Comparison of ENCODE assay signal across 17 mouse cellular contexts in genomic region chr3:88755541-88755940, GRCm38 (mm10). TPM values are rescaled to one million over a fixed set of nuclear protein-coding genes. Genes with fewer than 3 reads are reported as not detected.
A peak's percentile ranks its signal among the peaks of the same experiment; 100 is the strongest.
DNase-seq lines count a peak whose midpoint lies in the region; ATAC-seq and TF ChIP-seq lines count a peak whose summit lies in the region.
"Had no signal": no experiment of that assay in that cellular context is flagged by ENCODE, and none has a peak within 500 bp of the region (broad histone marks: within the 10 kb centered on the region; RNA-seq: fewer than 3 reads in every experiment).

No protein-coding gene starts in this region.

- H3K9me3 ChIP-seq in hindbrain, embryonic 15.5 days = no peaks in the 10 kb centered on the region
- no peaks in the 10 kb centered on the region for H3K9me3 ChIP-seq in hindbrain, embryonic 12.5 days (replicated peaks)
- no peaks in the 10 kb centered on the region for H3K9me3 ChIP-seq in midbrain, postnatal 0 days (ENCODE audit: low read length)
- H3K9me3 ChIP-seq in midbrain, embryonic 10.5 days (replicated peaks) = no peaks in the 10 kb centered on the region
- H3K9me3 ChIP-seq: limb, embryonic 10.5 days; liver, embryonic 13.5 days; megakaryocyte, embryonic 14.5 days had no signal

- peaks cover 69% of the 10 kb centered on the region for H3K36me3 ChIP-seq in hindbrain, embryonic 15.5 days
- H3K36me3 ChIP-seq in hindbrain, embryonic 12.5 days = peaks cover 79% of the 10 kb centered on the region
- peaks cover 50% of the 10 kb centered on the region for H3K36me3 ChIP-seq in midbrain, postnatal 0 days (ENCODE audit: insufficient read depth, low read length)
- peaks cover 98% of the 10 kb centered on the region for H3K36me3 ChIP-seq in midbrain, embryonic 10.5 days
- H3K36me3 ChIP-seq: liver, embryonic 13.5 days had no signal

- DNase-seq in adrenal gland, adult 2 months = peak; percentile 13
- DNase-seq in adrenal gland, adult 8-10 months = no peak
- DNase-seq in midbrain, postnatal 0 days (ENCODE audit: low spot score) = no peak
- no peak for DNase-seq in midbrain, embryonic 10.5 days (ENCODE audit: low spot score)
- no peak for DNase-seq in ovary, postnatal 36 days (ENCODE audit: low spot score)
- DNase-seq: cerebellum, adult 11-12 months; heart, adult 18-20 months; kidney, adult 11 months; kidney, postnatal 36 days; liver, embryonic 13.5 days; lung, postnatal 10 days had no signal

- no peak for TF ChIP-seq CTCF in midbrain, postnatal 0 days (IDR thresholded peaks at IDR 0.05)
- TF ChIP-seq CTCF in olfactory bulb, adult 2 months (IDR thresholded peaks at IDR 0.05; ENCODE audit: insufficient read depth, low read depth, low read length) = no peak

- peaks cover 53% of the 10 kb centered on the region for H3K4me1 ChIP-seq in hindbrain, embryonic 15.5 days (replicated peaks)
- peaks cover 37% of the 10 kb centered on the region for H3K4me1 ChIP-seq in hindbrain, embryonic 12.5 days
- peaks cover 5% of the 10 kb centered on the region; the same call in 1 of the 2 replicates for H3K4me1 ChIP-seq in midbrain, postnatal 0 days (ENCODE audit: insufficient read depth, low read length)
- H3K4me1 ChIP-seq in midbrain, embryonic 10.5 days = peaks cover 38% of the 10 kb centered on the region
- peaks cover 38% of the 10 kb centered on the region for H3K4me1 ChIP-seq in olfactory bulb, adult 2 months (ENCODE audit: control insufficient read depth, insufficient read depth, low read length)

- no peak for ATAC-seq in hindbrain, embryonic 15.5 days (ENCODE audit: low FRiP score, low read depth)
- no peak for ATAC-seq in hindbrain, embryonic 12.5 days (ENCODE audit: low FRiP score)
- ATAC-seq in midbrain, postnatal 0 days (ENCODE audit: low FRiP score) = no peak

- TF ChIP-seq POLR2A in olfactory bulb, adult 2 months (IDR thresholded peaks at IDR 0.05; ENCODE audit: insufficient read depth, low read depth, low read length) = no peak

- H3K9ac ChIP-seq in hindbrain, embryonic 15.5 days = no peak overlapping the region
- H3K9ac ChIP-seq in hindbrain, embryonic 12.5 days = no peak overlapping the region
- no peak overlapping the region for H3K9ac ChIP-seq in midbrain, postnatal 0 days (replicated peaks; ENCODE audit: low read length, poor library complexity, severe bottlenecking)
- H3K9ac ChIP-seq: liver, embryonic 13.5 days had no signal

- H3K4me2 ChIP-seq in hindbrain, embryonic 15.5 days = no peak overlapping the region
- no peak overlapping the region for H3K4me2 ChIP-seq in hindbrain, embryonic 12.5 days (replicated peaks)
- H3K4me2 ChIP-seq in midbrain, postnatal 0 days (ENCODE audit: low read depth, low read length, poor library complexity, severe bottlenecking) = no peak overlapping the region
- H3K4me2 ChIP-seq: liver, embryonic 13.5 days had no signal

- no peak overlapping the region for H3K4me3 ChIP-seq in hindbrain, embryonic 15.5 days
- no peak overlapping the region for H3K4me3 ChIP-seq in hindbrain, embryonic 12.5 days
- no peak overlapping the region for H3K4me3 ChIP-seq in midbrain, postnatal 0 days (ENCODE audit: low read depth, low read length)
- H3K4me3 ChIP-seq in midbrain, embryonic 10.5 days = no peak overlapping the region
- H3K4me3 ChIP-seq in olfactory bulb, adult 2 months (ENCODE audit: insufficient read depth, low read depth, low read length) = no peak overlapping the region
- H3K4me3 ChIP-seq: limb, embryonic 10.5 days; liver, embryonic 13.5 days; myocyte had no signal

- WGBS in hindbrain, embryonic 15.5 days = 66% methylated on average over 3 of the region's 3 CpGs
- WGBS in hindbrain, embryonic 12.5 days = 71% methylated on average over 3 of the region's 3 CpGs
- WGBS in midbrain, postnatal 0 days = 72% methylated on average over 3 of the region's 3 CpGs
- WGBS in midbrain, embryonic 10.5 days = 88% methylated on average over 3 of the region's 3 CpGs
- WGBS in olfactory bulb, adult 2 months = 18% methylated on average over 3 of the region's 3 CpGs

- no peaks in the 10 kb centered on the region for H3K27me3 ChIP-seq in hindbrain, embryonic 15.5 days
- no peaks in the 10 kb centered on the region for H3K27me3 ChIP-seq in hindbrain, embryonic 12.5 days
- no peaks in the 10 kb centered on the region for H3K27me3 ChIP-seq in midbrain, postnatal 0 days (ENCODE audit: insufficient read depth, low read length)
- no peaks in the 10 kb centered on the region for H3K27me3 ChIP-seq in midbrain, embryonic 10.5 days (ENCODE audit: low read depth, poor library complexity, severe bottlenecking)
- H3K27me3 ChIP-seq: liver, embryonic 13.5 days; megakaryocyte, embryonic 14.5 days had no signal

- peak overlapping the region; percentile 85 for H3K27ac ChIP-seq in hindbrain, embryonic 15.5 days (replicated peaks)
- no peak overlapping the region for H3K27ac ChIP-seq in hindbrain, embryonic 12.5 days
- H3K27ac ChIP-seq in midbrain, postnatal 0 days (ENCODE audit: low read depth, low read length) = peak overlapping the region; percentile 63; the same call in 1 of the 2 replicates
- H3K27ac ChIP-seq in midbrain, embryonic 10.5 days (replicated peaks) = no peak overlapping the region
- 0 out of 2 replicates have a peak overlapping the region, but pooled peaks have one; percentile 1 for H3K27ac ChIP-seq in olfactory bulb, adult 2 months (ENCODE audit: insufficient read depth, low read depth, low read length)
- H3K27ac ChIP-seq: limb, embryonic 10.5 days; liver, embryonic 13.5 days had no signal

RNA-seq across cellular contexts. Expression of gene Syt11, which starts 19.4 kb away (rescaled TPM):
- 10 to 100 TPM; 10.1 to 15.1 TPM for total RNA-seq in adrenal gland, adult 2 months (2021)
- polyA plus RNA-seq in adrenal gland, adult 2 months (2012; rRNA removed) = 5.1 and 5.7 TPM in 2 replicates
- 10 to 100 TPM; 13.5 to 24.3 (median 15.7) TPM for total RNA-seq in adrenal gland, adult 8-10 months (2022)
- 220 and 239 TPM in 2 replicates for polyA plus RNA-seq in hindbrain, embryonic 15.5 days (2015; fragmentation: Nextera tagmentation; extraction: Ambion mirVana)
- polyA plus RNA-seq in hindbrain, embryonic 12.5 days (2016; fragmentation: Nextera tagmentation; extraction: Ambion mirVana) = 153 and 157 TPM in 2 replicates
- 142 and 150 TPM in 2 replicates for total RNA-seq in midbrain, postnatal 0 days (2014; rRNA removed)
- 243 and 246 TPM in 2 replicates for polyA plus RNA-seq in midbrain, postnatal 0 days (2015; fragmentation: Nextera tagmentation; extraction: Ambion mirVana)
- polyA plus RNA-seq in midbrain, embryonic 10.5 days (2016; fragmentation: Nextera tagmentation; extraction: Ambion mirVana) = 129 and 187 TPM in 2 replicates
- polyA plus RNA-seq in olfactory bulb, adult 2 months (2012; ENCODE audit: insufficient read depth, insufficient read length, low replicate concordance, missing spikeins) = 88.7 and 382 TPM in 2 replicates

RNA-seq across cellular contexts. Expression of gene Rit1, which starts 38.9 kb away (rescaled TPM):
- 10 to 100 TPM; 49.2 to 58.9 TPM for total RNA-seq in adrenal gland, adult 2 months (2021)
- polyA plus RNA-seq in adrenal gland, adult 2 months (2012; rRNA removed) = 41.4 and 41.5 TPM in 2 replicates
- 10 to 100 TPM; 55.0 to 65.3 (median 59.1) TPM for total RNA-seq in adrenal gland, adult 8-10 months (2022)
- 64.4 and 66.8 TPM in 2 replicates for polyA plus RNA-seq in hindbrain, embryonic 15.5 days (2015; fragmentation: Nextera tagmentation; extraction: Ambion mirVana)
- 43.6 and 47.1 TPM in 2 replicates for polyA plus RNA-seq in hindbrain, embryonic 12.5 days (2016; fragmentation: Nextera tagmentation; extraction: Ambion mirVana)
- total RNA-seq in midbrain, postnatal 0 days (2014; rRNA removed) = 78.1 and 88.3 TPM in 2 replicates
- 73.5 and 81.3 TPM in 2 replicates for polyA plus RNA-seq in midbrain, postnatal 0 days (2015; fragmentation: Nextera tagmentation; extraction: Ambion mirVana)
- polyA plus RNA-seq in midbrain, embryonic 10.5 days (2016; fragmentation: Nextera tagmentation; extraction: Ambion mirVana) = 38.9 and 43.8 TPM in 2 replicates
- not detected in 2 replicates for polyA plus RNA-seq in olfactory bulb, adult 2 months (2012; ENCODE audit: insufficient read depth, insufficient read length, low replicate concordance, missing spikeins)

Comparison
In these comparisons a context has a peak if more than half of its experiments do, and no peak if none do; other contexts are left out.
1. H3K27ac ChIP-seq: peak in hindbrain, embryonic 15.5 days (single experiment), midbrain, postnatal 0 days (single experiment) and olfactory bulb, adult 2 months (single experiment); none in hindbrain, embryonic 12.5 days (single experiment) and midbrain, embryonic 10.5 days (single experiment).
2. RNA of gene Syt11, which starts 19.4 kb away (polyA plus RNA-seq): 243 to 246 TPM in midbrain, postnatal 0 days, 220 to 239 TPM in hindbrain, embryonic 15.5 days, 153 to 157 TPM in hindbrain, embryonic 12.5 days, 129 to 187 TPM in midbrain, embryonic 10.5 days and 88.7 to 382 TPM in olfactory bulb, adult 2 months; 5.1 to 5.7 TPM in adrenal gland, adult 2 months; every median in the first group is over 10 times any median in the second.
3. RNA of gene Rit1, which starts 38.9 kb away (polyA plus RNA-seq): 73.5 to 81.3 TPM in midbrain, postnatal 0 days, 64.4 to 66.8 TPM in hindbrain, embryonic 15.5 days, 43.6 to 47.1 TPM in hindbrain, embryonic 12.5 days, 41.4 to 41.5 TPM in adrenal gland, adult 2 months and 38.9 to 43.8 TPM in midbrain, embryonic 10.5 days; not detected in olfactory bulb, adult 2 months; every median in the first group is over 10 times any median in the second.